Mouse (Mus musculus): ENCODE measurements around the gene Mea1. TPM values are rescaled to one million over a fixed set of nuclear protein-coding genes. Genes with fewer than 3 reads are reported as not detected.

Gene Mea1
- polyA plus RNA-seq, 1 experiment from 2014 or later: 132 TPM

Other genes with a start within 250 kb of the Mea1 start
- gene Crip3, start 249.9 kb upstream of the Mea1 start, polyA plus RNA-seq (2014; fragmentation: Nextera tagmentation; extraction: Ambion mirVana): 0.99 and 2.0 TPM in 2 replicates
- not detected in 2 replicates for gene Slc22a7, start 240.3 kb upstream of the Mea1 start, polyA plus RNA-seq (2014; fragmentation: Nextera tagmentation; extraction: Ambion mirVana)
- gene Ttbk1, start 191.1 kb upstream of the Mea1 start, polyA plus RNA-seq (2014; fragmentation: Nextera tagmentation; extraction: Ambion mirVana): 0.46 and 0.61 TPM in 2 replicates
- gene Dnph1, start 182.1 kb upstream of the Mea1 start, polyA plus RNA-seq (2014; fragmentation: Nextera tagmentation; extraction: Ambion mirVana): 34.5 and 36.9 TPM in 2 replicates
- 5.5 and 6.0 TPM in 2 replicates for gene Cul9, start 132.4 kb upstream of the Mea1 start, polyA plus RNA-seq (2014; fragmentation: Nextera tagmentation; extraction: Ambion mirVana)
- gene Srf, start 122.6 kb upstream of the Mea1 start, polyA plus RNA-seq (2014; fragmentation: Nextera tagmentation; extraction: Ambion mirVana): 10.5 and 14.0 TPM in 2 replicates
- 68.0 and 90.7 TPM in 2 replicates for gene Ptk7, start 49.3 kb upstream of the Mea1 start, polyA plus RNA-seq (2014; fragmentation: Nextera tagmentation; extraction: Ambion mirVana)
- gene Klc4, start 32.8 kb upstream of the Mea1 start, polyA plus RNA-seq (2014; fragmentation: Nextera tagmentation; extraction: Ambion mirVana): 15.8 and 20.3 TPM in 2 replicates
- gene Mrpl2, start 32.6 kb upstream of the Mea1 start, polyA plus RNA-seq (2014; fragmentation: Nextera tagmentation; extraction: Ambion mirVana): 91.8 and 100 TPM in 2 replicates
- gene Cul7, start 28.5 kb upstream of the Mea1 start, polyA plus RNA-seq (2014; fragmentation: Nextera tagmentation; extraction: Ambion mirVana): 48.5 and 50.1 TPM in 2 replicates
- gene Rrp36, start 4.4 kb upstream of the Mea1 start, polyA plus RNA-seq (2014; fragmentation: Nextera tagmentation; extraction: Ambion mirVana): 34.5 and 41.9 TPM in 2 replicates
- 113 and 133 TPM in 2 replicates for gene Klhdc3, start 2.1 kb downstream of the Mea1 start, polyA plus RNA-seq (2014; fragmentation: Nextera tagmentation; extraction: Ambion mirVana)
- 79.5 and 87.5 TPM in 2 replicates for gene Ppp2r5d, start 26.3 kb downstream of the Mea1 start, polyA plus RNA-seq (2014; fragmentation: Nextera tagmentation; extraction: Ambion mirVana)
- gene Pex6, start 32.7 kb downstream of the Mea1 start, polyA plus RNA-seq (2014; fragmentation: Nextera tagmentation; extraction: Ambion mirVana): 22.2 and 26.7 TPM in 2 replicates
- gene Gnmt, start 50.4 kb downstream of the Mea1 start, polyA plus RNA-seq (2014; fragmentation: Nextera tagmentation; extraction: Ambion mirVana): 1.2 and 1.6 TPM in 2 replicates
- 62.6 and 68.5 TPM in 2 replicates for gene Cnpy3, start 73.4 kb downstream of the Mea1 start, polyA plus RNA-seq (2014; fragmentation: Nextera tagmentation; extraction: Ambion mirVana)
- 0.21 and 0.31 TPM in 2 replicates for gene Ptcra, start 84.9 kb downstream of the Mea1 start, polyA plus RNA-seq (2014; fragmentation: Nextera tagmentation; extraction: Ambion mirVana)
- gene 2310039H08Rik, start 93.8 kb downstream of the Mea1 start, polyA plus RNA-seq (2014; fragmentation: Nextera tagmentation; extraction: Ambion mirVana): 86.2 and 92.3 TPM in 2 replicates
- 124 and 126 TPM in 2 replicates for gene Rpl7l1, start 103.9 kb downstream of the Mea1 start, polyA plus RNA-seq (2014; fragmentation: Nextera tagmentation; extraction: Ambion mirVana)
- gene Bicral, start 179.7 kb downstream of the Mea1 start, polyA plus RNA-seq (2014; fragmentation: Nextera tagmentation; extraction: Ambion mirVana): 5.3 and 5.7 TPM in 2 replicates
- 55.0 and 63.3 TPM in 2 replicates for gene Tbcc, start 211.9 kb downstream of the Mea1 start, polyA plus RNA-seq (2014; fragmentation: Nextera tagmentation; extraction: Ambion mirVana)
- not detected in 2 replicates for gene Prph2, start 231.7 kb downstream of the Mea1 start, polyA plus RNA-seq (2014; fragmentation: Nextera tagmentation; extraction: Ambion mirVana)

Measured in embryonic facial prominence, embryonic 14.5 days (tissue).